Mouse (Mus musculus) forebrain, embryonic 11.5 days (tissue): ENCODE data around the gene Cmtm6. TPM values are rescaled to one million over a fixed set of nuclear protein-coding genes. Genes with fewer than 3 reads are reported as not detected.
A peak's percentile ranks its signal among the peaks of the same experiment; 100 is the strongest.

ENCODE experiments used
- ATAC-seq: fragments of 200-750 bp; cut with Nextera tagmentation; replicated peaks from 2 replicates; pipeline ENCODE4 v1.8.0; 2017; ENCODE audit warnings: moderate TSS enrichment; ENCODE audit not compliant: low FRiP score
- DNase-seq: peaks from one replicate; pipeline ENCODE4 v3.0.0-alpha.2; 2017; ENCODE audit warnings: low spot score
- H3K27ac ChIP-seq: fragments of 300-500 bp; sonication (generic); 2 replicates; pipeline ENCODE4 v1.5.1; 2014; ENCODE audit warnings: low read depth, low read length
- H3K27me3 ChIP-seq: fragments of 300-500 bp; sonication (generic); 2 replicates; pipeline ENCODE4 v1.6.1; 2014; ENCODE audit warnings: mild to moderate bottlenecking, low read length, mixed read lengths; ENCODE audit not compliant: control insufficient read depth, insufficient read depth
- H3K36me3 ChIP-seq: fragments of 300-500 bp; sonication (generic); 2 replicates; pipeline ENCODE4 v1.6.1; 2014; ENCODE audit warnings: mild to moderate bottlenecking, low read length, moderate library complexity, mixed read lengths; ENCODE audit not compliant: control insufficient read depth, insufficient read depth
- H3K4me1 ChIP-seq: fragments of 300-500 bp; sonication (generic); replicated peaks from 2 replicates; pipeline ENCODE4 v1.6.1; 2014; ENCODE audit warnings: low read length, mixed read lengths; ENCODE audit not compliant: control insufficient read depth, insufficient read depth
- H3K4me2 ChIP-seq: fragments of 300-500 bp; sonication (generic); 2 replicates; pipeline ENCODE4 v1.6.1; 2014; ENCODE audit warnings: low read depth, mild to moderate bottlenecking, low read length, moderate library complexity, mixed read lengths; ENCODE audit not compliant: severe bottlenecking
- H3K4me3 ChIP-seq: fragments of 300-500 bp; sonication (generic); 2 replicates; pipeline ENCODE4 v1.5.1; 2014; ENCODE audit warnings: low read depth, low read length
- H3K9ac ChIP-seq: fragments of 300-500 bp; sonication (generic); 2 replicates; pipeline ENCODE4 v1.6.1; 2014; ENCODE audit warnings: low read length
- H3K9me3 ChIP-seq: fragments of 300-500 bp; sonication (generic); 2 replicates; pipeline ENCODE4 v1.6.1; 2016; ENCODE audit warnings: low read length, mixed read lengths; ENCODE audit not compliant: control insufficient read depth
- WGBS: fragments of 180-500 bp; shearing (Covaris S2); extraction: QIAGEN DNeasy Blood & Tissue Kit; methylation state at CpG from one replicate; pipeline ENCODE4 v1.1.7; 2014; 5-methylcytosine and 5-hydroxymethylcytosine counted together
- polyA plus RNA-seq: library from polyadenylated mRNA; unstranded; fragments of >200 nt; fragmentation: Nextera tagmentation; extraction: Ambion mirVana; gene quantifications from 2 replicates; pipeline ENCODE4 v1.2.1, GENCODE M21; 2014

Cmtm6 gene
- polyA plus RNA-seq, 1 experiment from 2014 or later = 26.9 TPM

- Histone ChIP-seq H3K27ac (no peak overlapping the region), H3K4me2 (no peak overlapping the region), H3K4me3 (no peak overlapping the region), H3K36me3 (no peaks in the 10 kb centered on the region), H3K9ac (no peak overlapping the region), H3K9me3 (no peaks in the 10 kb centered on the region), H3K27me3 (no peaks in the 10 kb centered on the region), H3K4me1 (no peaks in the 10 kb centered on the region)
- ATAC-seq = no peak
- WGBS = 83% methylated on average over 7 of the region's 7 CpGs
- DNase-seq = no peak
Measured at GRCm38 (mm10) chr9:114789557-114789956, 58.6 kb downstream of the Cmtm6 start.

DNA sequence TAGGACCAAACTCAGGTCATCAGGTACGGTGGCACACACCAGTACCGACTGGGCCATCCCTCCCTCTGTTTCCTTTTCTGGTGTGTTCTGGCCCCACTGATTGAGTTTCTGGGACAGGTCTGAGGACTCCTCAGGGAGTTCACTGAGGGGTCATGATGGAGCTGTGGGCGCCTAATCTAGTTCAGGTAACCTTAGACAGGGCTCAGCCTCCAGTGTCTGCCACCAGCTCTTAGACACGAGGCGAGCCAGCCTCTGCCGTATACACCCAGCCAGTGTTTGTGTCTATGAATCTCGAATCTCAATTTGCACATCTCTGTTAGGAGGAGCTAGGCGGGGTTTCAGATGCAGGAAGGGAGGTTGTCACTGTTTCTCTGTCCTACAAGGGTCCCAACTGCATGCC, 59.1 kb downstream of the Cmtm6 start:
- Histone ChIP-seq H3K9ac (no peak overlapping the region), H3K36me3 (no peaks in the 10 kb centered on the region), H3K9me3 (no peaks in the 10 kb centered on the region), H3K27ac (no peak overlapping the region), H3K27me3 (no peaks in the 10 kb centered on the region), H3K4me2 (no peak overlapping the region), H3K4me3 (no peak overlapping the region), H3K4me1 (no peaks in the 10 kb centered on the region)
- ATAC-seq (no peak), DNase-seq (no peak)
- 86% methylated on average over 8 of the region's 8 CpGs for WGBS

- no peak for ATAC-seq
Measured at GRCm38 (mm10) chr9:114793764-114794295, 62.9 kb downstream of the Cmtm6 start.

DNA sequence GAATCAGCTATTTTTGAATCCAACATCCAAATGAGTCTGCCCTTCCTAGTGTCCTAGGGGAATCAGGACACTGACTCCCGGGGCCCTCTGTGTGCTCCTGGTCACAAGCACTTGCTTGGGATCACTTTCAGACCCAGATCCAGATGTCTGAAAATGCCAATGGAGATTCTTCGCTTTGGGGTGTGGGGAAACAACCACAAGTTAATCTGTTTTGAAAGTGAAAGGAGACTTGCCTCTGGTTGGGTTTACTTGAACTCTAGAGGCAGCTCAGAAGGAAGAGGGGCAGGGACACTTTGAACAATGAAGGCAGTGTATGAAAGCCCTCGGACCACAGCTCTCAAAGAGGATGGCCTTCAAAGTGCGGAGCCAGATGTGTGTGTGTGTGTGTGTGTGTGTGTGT, 63.6 kb downstream of the Cmtm6 start:
- H3K4me2 ChIP-seq = no peak overlapping the region
- no peak overlapping the region for H3K9ac ChIP-seq
- no peaks in the 10 kb centered on the region for H3K9me3 ChIP-seq
- 77% methylated on average over 4 of the region's 4 CpGs for WGBS
- H3K4me1 ChIP-seq = no peaks in the 10 kb centered on the region
- H3K27ac ChIP-seq = no peak overlapping the region
- ATAC-seq (no peak), DNase-seq (no peak)
- H3K36me3 ChIP-seq = no peaks in the 10 kb centered on the region
- no peak overlapping the region for H3K4me3 ChIP-seq
- H3K27me3 ChIP-seq = no peaks in the 10 kb centered on the region

More at GRCm38 (mm10) chr9:114793764-114794295, 62.9 kb downstream of the Cmtm6 start:
- DNase-seq = no peak
- Histone ChIP-seq H3K9ac (no peak overlapping the region), H3K9me3 (no peaks in the 10 kb centered on the region), H3K4me1 (no peaks in the 10 kb centered on the region), H3K4me3 (no peak overlapping the region), H3K27ac (no peak overlapping the region), H3K36me3 (no peaks in the 10 kb centered on the region), H3K4me2 (no peak overlapping the region), H3K27me3 (no peaks in the 10 kb centered on the region)
- WGBS = 89% methylated on average over 9 of the region's 9 CpGs

DNA sequence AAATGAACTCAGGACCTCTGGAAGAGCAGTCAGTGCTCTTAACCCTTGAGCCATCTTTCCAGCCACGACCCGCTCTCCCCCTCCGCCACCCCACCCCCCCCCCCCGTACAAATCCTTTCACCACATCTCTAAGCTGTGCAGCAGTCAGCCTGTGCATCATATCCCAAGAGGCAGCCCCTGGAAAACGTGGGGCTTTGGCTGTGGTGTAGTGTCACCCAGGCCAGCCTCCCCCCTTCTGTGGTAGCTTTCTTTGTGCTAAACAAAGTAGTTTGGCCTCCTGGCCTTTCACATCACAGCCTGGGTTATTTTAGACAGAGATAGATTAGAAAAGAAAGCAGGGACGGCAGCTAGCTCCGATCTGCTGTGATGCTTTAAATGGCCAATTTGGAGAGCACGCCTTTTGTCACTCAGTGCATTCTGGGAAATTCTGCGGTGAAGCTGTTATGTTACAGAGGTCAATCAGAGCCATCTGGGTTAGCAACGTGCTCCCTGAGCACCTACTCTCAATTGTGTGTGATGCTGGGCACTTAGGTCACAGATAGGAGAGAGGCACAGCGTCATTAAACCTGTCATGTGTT, 65.6 kb downstream of the Cmtm6 start:
- 54% methylated on average over 11 of the region's 11 CpGs for WGBS
- DNase-seq = no peak

GRCm38 (mm10) chr9:114797329-114798004, 66.6 kb downstream of the Cmtm6 start:
- Histone ChIP-seq H3K4me2 (no peak overlapping the region), H3K36me3 (no peaks in the 10 kb centered on the region), H3K27ac (no peak overlapping the region), H3K9me3 (no peaks in the 10 kb centered on the region), H3K4me3 (no peak overlapping the region), H3K4me1 (no peaks in the 10 kb centered on the region), H3K9ac (no peak overlapping the region), H3K27me3 (no peaks in the 10 kb centered on the region)
- peak; percentile 85 for ATAC-seq
- 56% methylated on average over 11 of the region's 11 CpGs for WGBS
- peak; percentile 90 for DNase-seq

More for the DNA sequence above, 65.6 kb downstream of the Cmtm6 start:
- H3K9ac ChIP-seq = no peak overlapping the region
- H3K4me1 ChIP-seq = no peaks in the 10 kb centered on the region
- no peak for ATAC-seq
- H3K9me3 ChIP-seq = no peaks in the 10 kb centered on the region
- no peak overlapping the region for H3K27ac ChIP-seq
- H3K27me3 ChIP-seq = no peaks in the 10 kb centered on the region
- H3K4me2 ChIP-seq = no peak overlapping the region
- no peaks in the 10 kb centered on the region for H3K36me3 ChIP-seq
- H3K4me3 ChIP-seq = no peak overlapping the region

DNA sequence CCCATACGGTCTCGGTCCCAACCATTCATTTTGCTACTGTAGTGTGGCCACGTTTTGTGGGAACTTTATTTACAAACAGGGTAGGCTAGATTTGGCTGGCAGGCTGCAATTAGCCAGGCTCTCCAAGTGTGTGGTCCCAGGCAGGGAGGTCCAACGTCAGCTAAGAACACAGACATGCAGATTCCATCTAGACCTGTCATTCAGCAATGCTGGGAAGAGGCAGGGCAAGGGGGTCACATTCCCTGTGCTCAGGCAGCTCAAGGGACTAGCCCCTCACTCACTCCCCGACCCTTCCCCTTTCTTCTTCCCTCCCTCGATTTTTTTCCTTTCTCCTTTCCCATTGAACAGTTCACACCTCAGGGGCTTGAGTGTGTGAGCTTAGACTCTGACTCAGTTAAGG, 67.9 kb downstream of the Cmtm6 start:
- H3K4me3 ChIP-seq = no peak overlapping the region
- H3K27ac ChIP-seq = no peak overlapping the region
- no peaks in the 10 kb centered on the region for H3K4me1 ChIP-seq
- H3K27me3 ChIP-seq = no peaks in the 10 kb centered on the region
- no peaks in the 10 kb centered on the region for H3K9me3 ChIP-seq
- no peak for ATAC-seq
- H3K4me2 ChIP-seq = no peak overlapping the region
- 38% methylated on average over 6 of the region's 6 CpGs for WGBS
- no peaks in the 10 kb centered on the region for H3K36me3 ChIP-seq
- no peak overlapping the region for H3K9ac ChIP-seq
- DNase-seq = no peak
